Mouse (Mus musculus) midbrain, postnatal 0 days (tissue): Measurements from ENCODE around the gene Fscn3. TPM values are rescaled to one million over a fixed set of nuclear protein-coding genes. Genes with fewer than 3 reads are reported as not detected.

ENCODE experiments used
- ATAC-seq: fragments of 200-750 bp; cut with Nextera tagmentation; 2 replicates; pipeline ENCODE4 v1.8.0; 2017; ENCODE audit warnings: moderate number of reproducible peaks, mild to moderate bottlenecking, moderate TSS enrichment, moderate library complexity; ENCODE audit not compliant: low FRiP score
- DNase-seq: peaks from one replicate; pipeline ENCODE4 v3.0.0-alpha.2; 2015; ENCODE audit warnings: low spot score
- H3K27ac ChIP-seq: fragments of 300-500 bp; sonication (generic); 2 replicates; pipeline ENCODE4 v1.5.1; 2014; ENCODE audit warnings: low read depth, mild to moderate bottlenecking, low read length, mixed read lengths
- H3K27me3 ChIP-seq: fragments of 300-500 bp; sonication (generic); 2 replicates; pipeline ENCODE4 v1.6.1; 2014; ENCODE audit warnings: low read length, control low read depth, mixed read lengths; ENCODE audit not compliant: insufficient read depth
- H3K36me3 ChIP-seq: fragments of 300-500 bp; sonication (generic); 2 replicates; pipeline ENCODE4 v1.6.1; 2014; ENCODE audit warnings: low read length, control low read depth, mixed read lengths; ENCODE audit not compliant: insufficient read depth
- H3K4me1 ChIP-seq: fragments of 300-500 bp; sonication (generic); 2 replicates; pipeline ENCODE4 v1.6.1; 2014; ENCODE audit warnings: mild to moderate bottlenecking, control low read depth, antibody characterized with exemption, low read length, mixed read lengths; ENCODE audit not compliant: insufficient read depth
- H3K4me2 ChIP-seq: fragments of 300-500 bp; sonication (generic); 2 replicates; pipeline ENCODE4 v1.6.1; 2014; ENCODE audit warnings: low read depth, mild to moderate bottlenecking, low read length, mixed read lengths; ENCODE audit not compliant: poor library complexity, severe bottlenecking
- H3K4me3 ChIP-seq: fragments of 300-500 bp; sonication (generic); 2 replicates; pipeline ENCODE4 v1.5.1; 2014; ENCODE audit warnings: low read depth, mild to moderate bottlenecking, low read length, moderate library complexity
- H3K9ac ChIP-seq: fragments of 300-500 bp; sonication (generic); replicated peaks from 2 replicates; pipeline ENCODE4 v1.6.1; 2014; ENCODE audit warnings: mild to moderate bottlenecking, low read length, moderate library complexity, mixed read lengths; ENCODE audit not compliant: poor library complexity, severe bottlenecking
- H3K9me3 ChIP-seq: fragments of 300-500 bp; sonication (generic); 2 replicates; pipeline ENCODE4 v1.6.1; 2016; ENCODE audit warnings: low read length, control low read depth
- CTCF ChIP-seq: IDR thresholded peaks from 2 replicates; pipeline ENCODE4 v1.5.1; 2016; ENCODE audit warnings: antibody characterized with exemption, mild to moderate bottlenecking
- WGBS: fragments of 180-500 bp; shearing (Covaris S2); extraction: QIAGEN DNeasy Blood & Tissue Kit; methylation state at CpG from one replicate; pipeline ENCODE4 v1.1.7; 2014; 5-methylcytosine and 5-hydroxymethylcytosine counted together
- polyA plus RNA-seq: library from polyadenylated mRNA; unstranded; fragments of >200 nt; fragmentation: Nextera tagmentation; extraction: Ambion mirVana; gene quantifications from 2 replicates; pipeline ENCODE4 v1.2.1, GENCODE M21; 2015
- total RNA-seq: library from RNA; depleted of rRNA; stranded (reverse); fragments of >200 nt; gene quantifications from 2 replicates; pipeline ENCODE4 v1.2.3, GENCODE M21; 2014; rRNA removed

The Fscn3 gene
- 0.19 TPM in 1 of 2 replicates, not detected in the other for total RNA-seq
- not detected in 2 replicates for polyA plus RNA-seq

- Histone ChIP-seq H3K4me3 (no peak within 1 kb of the TSS), H3K27me3 (no peaks in the 10 kb centered on the region), H3K9ac (no peak within 1 kb of the TSS), H3K9me3 (no peaks in the 10 kb centered on the region), H3K27ac (no peak within 1 kb of the TSS), H3K36me3 (peaks cover 13% of the 10 kb centered on the region), H3K4me1 (peaks cover 9% of the 10 kb centered on the region; the same call in 1 of the 2 replicates), H3K4me2 (no peak within 1 kb of the TSS)
- WGBS = 86% methylated on average over 3 of the region's 3 CpGs
- no peak for TF ChIP-seq CTCF
- DNase-seq (no peak), ATAC-seq (no peak)
Measured at GRCm38 (mm10) chr6:28427096-28427839, at the start of gene Fscn3. TSS of gene Fscn3 (plus strand) at chr6:28427789.

- 59% methylated on average over 4 of the region's 4 CpGs for WGBS
- Histone ChIP-seq H3K27ac (no peak overlapping the region), H3K27me3 (no peaks in the 10 kb centered on the region), H3K4me3 (no peak overlapping the region), H3K4me1 (no peaks in the 10 kb centered on the region), H3K9ac (no peak overlapping the region), H3K9me3 (no peaks in the 10 kb centered on the region), H3K36me3 (no peaks in the 10 kb centered on the region), H3K4me2 (no peak overlapping the region)
- DNase-seq (peak; percentile 50), ATAC-seq (no peak)
- TF ChIP-seq CTCF = peak; percentile 68
Measured at GRCm38 (mm10) chr6:28381983-28382382, 45.6 kb upstream of the Fscn3 start.

- Histone ChIP-seq H3K4me2 (no peak overlapping the region), H3K9me3 (no peaks in the 10 kb centered on the region), H3K27ac (no peak overlapping the region), H3K4me3 (no peak overlapping the region), H3K27me3 (no peaks in the 10 kb centered on the region), H3K4me1 (no peaks in the 10 kb centered on the region), H3K9ac (no peak overlapping the region), H3K36me3 (no peaks in the 10 kb centered on the region)
- DNase-seq (no peak), ATAC-seq (no peak)
- WGBS = 81% methylated on average over 3 of the region's 3 CpGs
- no peak for TF ChIP-seq CTCF
Measured at GRCm38 (mm10) chr6:28385169-28385568, 42.4 kb upstream of the Fscn3 start.

- Histone ChIP-seq H3K4me3 (no peak overlapping the region), H3K4me1 (no peaks in the 10 kb centered on the region), H3K4me2 (no peak overlapping the region), H3K27ac (no peak overlapping the region), H3K36me3 (no peaks in the 10 kb centered on the region), H3K27me3 (no peaks in the 10 kb centered on the region), H3K9ac (no peak overlapping the region), H3K9me3 (no peaks in the 10 kb centered on the region)
- 95% methylated on average over 3 of the region's 3 CpGs for WGBS
- ATAC-seq (no peak), DNase-seq (no peak)
- TF ChIP-seq CTCF = no peak
Measured at GRCm38 (mm10) chr6:28389038-28389437, 38.6 kb upstream of the Fscn3 start.

GRCm38 (mm10) chr6:28396051-28396852, 31.3 kb upstream of the Fscn3 start:
- Histone ChIP-seq H3K9me3 (no peaks in the 10 kb centered on the region), H3K4me2 (peak overlapping the region; percentile 96), H3K4me3 (peak overlapping the region; percentile 50), H3K4me1 (no peaks in the 10 kb centered on the region; the same call in 1 of the 2 replicates), H3K9ac (0 out of 2 replicates have a peak overlapping the region, but pooled peaks have one; percentile 19), H3K36me3 (no peaks in the 10 kb centered on the region), H3K27me3 (no peaks in the 10 kb centered on the region), H3K27ac (no peak overlapping the region)
- ATAC-seq (no peak), DNase-seq (no peak)
- WGBS = 27% methylated on average over 15 of the region's 15 CpGs
- no peak for TF ChIP-seq CTCF
